Mouse (Mus musculus) spleen, adult 2 months (tissue): Measurements from ENCODE around the gene Ildr1.

Source experiments
- CTCF ChIP-seq: fragments of 200-500 bp; IDR thresholded peaks from 2 replicates; pipeline ENCODE4 v1.5.1; 2011; ENCODE audit warnings: mild to moderate bottlenecking, inconsistent platforms; ENCODE audit not compliant: insufficient read depth, insufficient read length, insufficient replicate concordance; ENCODE audit errors: extremely low read depth
- POLR2A ChIP-seq: fragments of 200-500 bp; IDR thresholded peaks from 2 replicates; pipeline ENCODE4 v1.6.1; 2011; ENCODE audit warnings: low read depth, low read length, inconsistent platforms

DNA sequence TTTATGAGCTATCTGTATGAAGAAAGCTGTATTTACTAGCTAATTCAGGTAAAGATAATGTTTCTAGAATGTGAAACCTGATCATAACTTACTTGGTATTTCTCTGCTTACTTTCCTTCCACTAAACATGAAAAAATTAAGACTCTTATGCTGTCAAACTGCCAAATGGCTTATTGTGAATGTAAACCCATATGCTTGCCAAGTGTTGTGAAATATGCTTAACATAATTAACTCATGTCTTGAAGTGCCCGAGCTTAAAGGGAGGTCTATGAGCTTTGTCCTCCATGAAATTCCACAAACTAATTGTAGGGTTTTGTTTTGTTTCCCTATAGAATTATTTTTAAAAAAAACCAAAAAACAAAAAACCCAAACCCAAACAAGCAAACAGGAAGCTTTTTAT, 40.0 kb downstream of the Ildr1 start:
- TF ChIP-seq CTCF (no peak), POLR2A (no peak)
